Mouse (Mus musculus) heart, postnatal 0 days (tissue): ENCODE results near the gene Tmem206.

Source experiments
- CTCF ChIP-seq: IDR thresholded peaks from 2 replicates; pipeline ENCODE4 v1.5.1; 2016; ENCODE audit warnings: antibody characterized with exemption, control low read depth, low read depth
- EP300 ChIP-seq: IDR thresholded peaks from 2 replicates; pipeline ENCODE4 v1.6.1; 2016; ENCODE audit warnings: antibody characterized with exemption, low read depth

DNA sequence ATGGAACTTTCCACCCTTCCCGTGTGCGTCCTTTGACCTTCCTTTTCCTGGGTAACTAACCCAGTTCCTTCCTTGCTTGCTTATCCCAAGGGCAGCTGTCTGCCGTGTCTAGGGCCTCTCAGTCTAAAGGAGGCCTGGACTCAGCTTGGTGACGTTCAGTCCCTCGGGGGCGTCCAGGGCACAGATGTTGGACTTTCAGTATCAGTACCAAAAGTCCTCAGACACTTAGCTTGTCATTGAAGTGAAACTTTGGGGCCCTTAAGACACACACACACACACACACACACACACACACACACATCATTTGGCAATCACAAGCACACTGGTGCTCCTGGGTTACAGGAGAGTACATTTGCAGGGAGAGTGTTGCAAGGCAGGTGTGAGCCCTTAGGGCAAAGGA, 21.5 kb upstream of the Tmem206 start:
- TF ChIP-seq CTCF (no peak), EP300 (no peak)
